Mouse (Mus musculus) cerebellum, postnatal 25 days (tissue): ENCODE results near the gene Wdr90.
A peak's percentile ranks its signal among the peaks of the same experiment; 100 is the strongest.
"Not testable (repeated sequence)": the region's sequence is repeated elsewhere in the genome, so short reads cannot be mapped to it uniquely, and the experiment has no call there.

Experiments used
- DNase-seq, 2 experiments: peaks; one replicate each; pipeline ENCODE4 v3.0.0; 2021; ENCODE audit warnings: mixed read lengths in 2 of 2

Wdr90 gene

GRCm38 (mm10) chr17:25877025-25877424 lies 15.7 kb upstream of the Wdr90 start:
- DNase-seq = peak in 1 of 2 experiments; percentile 17

- DNase-seq = peak in 1 of 2 experiments; percentile 55
Measured at GRCm38 (mm10) chr17:25876347-25876915, 15.1 kb upstream of the Wdr90 start.

- DNase-seq = peak; percentile 94 to 95
Measured at GRCm38 (mm10) chr17:25875171-25876136, 14.2 kb upstream of the Wdr90 start.

GRCm38 (mm10) chr17:25874721-25875170 lies 13.4 kb upstream of the Wdr90 start, which contains the start of gene Mettl26:
Mettl26 (plus strand) TSS chr17:25875074.
- DNase-seq = peak; percentile 96

- DNase-seq = no peak
Measured at GRCm38 (mm10) chr17:25874148-25874720, 12.9 kb upstream of the Wdr90 start.

- peak in 1 of 2 experiments; percentile 3 for DNase-seq
Measured at GRCm38 (mm10) chr17:25873405-25874147, 12.3 kb upstream of the Wdr90 start.

GRCm38 (mm10) chr17:25872676-25873075 lies 11.4 kb upstream of the Wdr90 start:
- DNase-seq = peak in 1 of 2 experiments; percentile 3

GRCm38 (mm10) chr17:25871566-25871965 lies 10.3 kb upstream of the Wdr90 start:
- DNase-seq = not testable (repeated sequence)

- DNase-seq = peak in 1 of 2 experiments; percentile 3
Measured at GRCm38 (mm10) chr17:25869954-25870353, 8.7 kb upstream of the Wdr90 start.

GRCm38 (mm10) chr17:25869498-25869897 lies 8.2 kb upstream of the Wdr90 start:
- peak in 1 of 2 experiments; percentile 12 for DNase-seq

- peak; percentile 86 to 88 for DNase-seq
Measured at GRCm38 (mm10) chr17:25868601-25869191, 7.4 kb upstream of the Wdr90 start, which contains the start of gene Mcrip2. Mcrip2 (minus strand) TSS chr17:25868764.

- peak in 1 of 2 experiments; percentile 66 for DNase-seq
Measured at GRCm38 (mm10) chr17:25867836-25868600, 6.7 kb upstream of the Wdr90 start.

GRCm38 (mm10) chr17:25867509-25867835 lies 6.2 kb upstream of the Wdr90 start:
- DNase-seq = no peak

- peak in 1 of 2 experiments; percentile 9 for DNase-seq
Measured at GRCm38 (mm10) chr17:25866172-25866571, 4.9 kb upstream of the Wdr90 start.

- DNase-seq = peak in 1 of 2 experiments; percentile 20
Measured at GRCm38 (mm10) chr17:25865288-25865687, 4.0 kb upstream of the Wdr90 start.

GRCm38 (mm10) chr17:25864311-25864710 lies 3.0 kb upstream of the Wdr90 start:
- DNase-seq = no peak

- no peak for DNase-seq
Measured at GRCm38 (mm10) chr17:25863681-25864080, 2.4 kb upstream of the Wdr90 start.

GRCm38 (mm10) chr17:25861704-25862612 lies 657 bp upstream of the Wdr90 start:
- no peak for DNase-seq

GRCm38 (mm10) chr17:25860229-25860628 lies 1.1 kb downstream of the Wdr90 start:
- DNase-seq = no peak

GRCm38 (mm10) chr17:25844396-25844901 lies 16.9 kb downstream of the Wdr90 start, which contains the start of gene Rhot2:
Rhot2 (minus strand) TSS chr17:25844851.
- DNase-seq = peak; percentile 92 to 96
